Mouse (Mus musculus) layer of hippocampus, postnatal 10 days (tissue): Measurements from ENCODE around the gene Slc9a1. TPM values are rescaled to one million over a fixed set of nuclear protein-coding genes. Genes with fewer than 3 reads are reported as not detected.

Experiments used
- DNase-seq, 2 experiments: peaks; one replicate each; pipeline ENCODE4 v3.0.0; 2021; ENCODE audit warnings: low spot score in 2 of 2
- total RNA-seq, 2 experiments: library from RNA; stranded (reverse); gene quantifications; 2 replicates each; pipeline ENCODE4 v1.2.3; 2021

Gene Slc9a1
- total RNA-seq, 2 experiments from 2014 or later: 45.5 to 47.4 TPM

DNA sequence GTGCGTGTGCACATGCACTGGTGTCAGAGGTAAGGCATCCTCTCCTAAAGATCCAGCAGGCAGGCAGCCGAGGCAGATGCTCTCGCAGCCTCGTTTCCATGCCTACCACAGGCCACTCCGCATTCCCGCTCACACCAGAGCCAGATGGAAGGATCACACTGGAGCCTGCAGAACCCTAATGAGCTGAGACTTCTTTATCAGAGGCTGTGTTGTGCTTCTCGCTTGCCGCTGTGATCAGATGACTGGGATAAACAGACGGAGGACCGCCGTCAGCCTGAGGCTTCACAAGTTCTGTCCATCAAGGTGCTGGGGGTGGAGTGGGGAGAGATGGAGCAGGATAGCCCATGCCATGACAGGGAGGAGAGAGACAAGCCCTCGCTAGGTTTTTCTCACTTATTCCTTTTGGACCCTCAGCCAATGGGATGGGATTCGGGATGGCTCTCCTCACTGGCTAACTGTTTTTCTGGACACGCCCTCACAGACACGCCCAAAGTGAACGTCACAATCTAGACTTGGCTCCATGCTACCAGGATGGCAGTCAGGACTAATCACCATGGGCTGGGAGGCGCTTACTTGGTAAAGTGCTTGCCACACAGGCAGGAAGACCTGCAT is 63.2 kb downstream of the Slc9a1 start:
- DNase-seq: peak; percentile 56

GRCm38 (mm10) chr4:133435921-133436320 is 66.4 kb downstream of the Slc9a1 start:
- DNase-seq: no peak

- DNase-seq: peak in 1 of 2 experiments; percentile 51
Measured at GRCm38 (mm10) chr4:133439460-133440376, 70.2 kb downstream of the Slc9a1 start.

- DNase-seq: no peak
Measured at GRCm38 (mm10) chr4:133440377-133440795, 70.9 kb downstream of the Slc9a1 start.

DNA sequence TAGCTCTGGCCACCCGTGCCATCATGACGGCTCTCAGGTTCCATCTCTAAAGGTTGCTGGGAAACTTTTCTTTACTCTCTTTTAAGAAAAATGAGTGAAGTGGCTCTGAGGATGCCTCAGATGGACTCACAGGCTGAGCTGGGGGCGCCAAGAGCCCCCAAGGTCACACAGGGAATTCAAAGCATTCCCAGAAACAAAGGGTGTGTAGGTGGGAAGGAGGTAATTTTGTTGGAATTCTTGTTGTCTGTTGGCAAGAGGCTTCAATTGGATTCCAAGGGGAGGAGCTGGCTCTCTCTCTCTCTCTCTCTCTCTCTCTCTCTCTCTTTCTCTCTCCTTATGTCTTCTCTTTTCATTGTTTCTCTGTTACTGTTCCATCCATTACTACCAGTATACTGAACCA is 72.7 kb downstream of the Slc9a1 start:
- DNase-seq: no peak

DNA sequence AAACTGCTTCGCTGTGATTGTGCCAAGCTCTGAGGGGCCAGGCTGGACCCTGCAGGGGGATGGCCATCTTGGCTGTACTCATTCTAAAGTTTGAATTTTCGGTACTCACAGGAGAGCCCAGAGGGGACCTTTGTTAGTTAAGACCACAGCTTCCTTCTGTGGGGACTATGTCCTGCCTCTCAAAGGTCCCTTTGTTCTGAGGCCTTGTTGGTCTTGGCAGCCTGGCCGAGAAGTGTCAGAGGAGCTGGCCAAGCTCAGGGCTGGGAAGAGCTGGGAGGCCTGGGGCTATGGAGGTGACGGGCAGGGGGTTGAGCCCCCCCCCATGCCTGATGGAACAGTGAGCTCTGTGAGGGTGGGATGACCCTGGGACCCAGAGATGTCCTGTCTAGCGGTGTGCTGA is 73.6 kb downstream of the Slc9a1 start:
- peak in 1 of 2 experiments; percentile 42 for DNase-seq

- no peak for DNase-seq
Measured at GRCm38 (mm10) chr4:133445727-133446126, 76.2 kb downstream of the Slc9a1 start.

GRCm38 (mm10) chr4:133447366-133447765 is 77.9 kb downstream of the Slc9a1 start:
- no peak for DNase-seq

- no peak for DNase-seq
Measured at GRCm38 (mm10) chr4:133447967-133448366, 78.5 kb downstream of the Slc9a1 start.

GRCm38 (mm10) chr4:133448708-133449388 is 79.3 kb downstream of the Slc9a1 start:
- DNase-seq: no peak

DNA sequence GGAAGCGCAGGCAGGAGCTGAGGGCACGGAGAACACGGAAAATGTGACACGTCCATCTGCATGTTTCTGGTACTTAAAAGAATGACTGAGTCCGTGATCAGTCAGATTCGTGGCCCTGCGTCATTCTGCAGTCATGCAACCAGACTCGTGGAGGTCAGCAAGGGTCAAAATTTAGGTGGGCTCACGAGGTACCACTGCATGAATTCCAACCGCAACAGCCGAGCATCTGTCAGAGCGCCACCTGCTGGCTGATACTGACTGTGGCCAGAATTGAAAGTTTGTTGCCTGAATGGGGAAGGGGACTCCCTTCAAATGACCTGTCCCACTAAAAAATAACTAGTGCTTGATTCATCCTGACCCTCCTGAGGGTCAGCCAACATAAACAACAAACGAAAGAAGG is 80.2 kb downstream of the Slc9a1 start:
- DNase-seq: peak; percentile 60 to 72

DNA sequence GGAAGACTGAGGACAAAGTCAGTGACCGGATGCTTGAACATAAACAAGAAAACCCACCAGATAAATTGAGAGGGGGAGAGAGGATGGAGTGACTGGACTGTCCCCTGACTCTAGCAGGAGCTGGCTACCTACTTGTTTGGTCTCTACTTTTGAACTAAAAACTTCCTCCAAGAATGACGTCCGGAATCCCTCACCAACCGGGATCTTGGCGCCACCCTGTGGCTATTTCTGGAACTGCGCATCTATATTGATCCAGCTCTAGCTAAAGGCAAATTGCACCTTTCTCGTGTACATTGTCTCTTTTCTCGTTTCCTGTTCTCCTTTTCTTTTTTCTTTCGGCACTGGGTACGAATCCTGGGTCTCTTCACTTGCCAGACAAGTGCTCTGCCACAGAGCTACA is 82.0 kb downstream of the Slc9a1 start:
- DNase-seq: peak; percentile 93

DNA sequence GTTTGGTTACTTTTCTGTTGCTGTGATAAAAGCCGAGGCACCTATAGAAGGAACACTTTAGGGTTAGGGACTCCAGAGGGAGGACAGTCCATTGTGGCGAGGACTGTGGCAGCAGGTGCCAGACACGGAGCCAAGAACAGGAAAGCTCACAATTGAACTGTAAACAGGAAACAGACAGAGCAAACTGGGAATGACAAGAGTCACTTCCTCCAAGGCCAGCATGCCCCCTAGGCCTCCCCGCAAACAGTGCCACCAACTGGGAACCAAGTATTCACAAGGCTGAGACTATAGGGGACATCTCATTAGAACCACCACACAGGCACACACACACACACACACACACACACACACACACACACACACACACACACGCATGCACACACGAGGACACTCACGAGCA is 82.9 kb downstream of the Slc9a1 start:
- DNase-seq: no peak

GRCm38 (mm10) chr4:133458044-133458443 is 88.5 kb downstream of the Slc9a1 start:
- no peak for DNase-seq

DNA sequence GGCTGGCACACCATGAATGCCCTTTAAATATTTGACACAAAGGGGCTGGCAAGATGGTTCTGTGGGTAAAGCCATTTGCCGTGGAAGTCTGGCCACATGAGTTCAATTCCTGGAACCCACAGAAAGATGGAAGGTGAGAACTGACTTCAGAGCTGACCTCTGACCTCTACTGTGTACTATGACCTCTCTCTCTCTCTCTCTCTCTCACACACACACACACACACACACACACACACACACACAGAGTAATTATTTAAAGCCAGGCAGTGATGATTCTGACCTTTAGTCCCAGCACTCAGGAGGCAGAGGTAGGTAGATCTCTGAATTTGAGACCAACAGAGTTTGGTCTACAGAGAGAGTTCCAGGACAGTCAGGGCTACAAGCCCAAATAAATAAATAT is 90.5 kb downstream of the Slc9a1 start:
- no peak for DNase-seq

DNA sequence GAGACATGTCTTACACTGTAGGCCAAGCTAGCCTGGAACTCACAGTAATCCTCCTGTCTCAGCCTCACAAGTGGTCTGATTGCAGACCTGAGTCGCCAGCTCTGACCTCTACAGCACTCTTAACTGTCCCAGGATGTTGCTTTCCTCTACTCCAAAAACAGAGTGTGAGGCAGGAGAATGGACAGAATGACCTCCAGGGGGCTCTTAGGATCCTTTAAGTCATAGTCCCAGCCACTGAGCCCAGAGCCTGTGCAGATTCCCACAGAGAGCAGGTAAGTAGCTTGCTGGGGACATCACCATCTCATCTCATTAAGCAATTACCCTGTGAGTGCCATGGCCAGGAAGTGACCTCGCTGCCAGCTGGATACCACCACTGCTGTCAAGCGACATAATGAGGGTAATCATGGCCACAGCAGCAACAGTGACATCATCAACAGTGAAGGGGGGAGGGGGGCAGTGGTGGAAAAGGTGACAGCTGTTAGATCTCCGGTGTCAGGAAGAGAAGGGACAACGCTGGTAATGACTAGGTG is 91.4 kb downstream of the Slc9a1 start:
- DNase-seq: no peak

DNA sequence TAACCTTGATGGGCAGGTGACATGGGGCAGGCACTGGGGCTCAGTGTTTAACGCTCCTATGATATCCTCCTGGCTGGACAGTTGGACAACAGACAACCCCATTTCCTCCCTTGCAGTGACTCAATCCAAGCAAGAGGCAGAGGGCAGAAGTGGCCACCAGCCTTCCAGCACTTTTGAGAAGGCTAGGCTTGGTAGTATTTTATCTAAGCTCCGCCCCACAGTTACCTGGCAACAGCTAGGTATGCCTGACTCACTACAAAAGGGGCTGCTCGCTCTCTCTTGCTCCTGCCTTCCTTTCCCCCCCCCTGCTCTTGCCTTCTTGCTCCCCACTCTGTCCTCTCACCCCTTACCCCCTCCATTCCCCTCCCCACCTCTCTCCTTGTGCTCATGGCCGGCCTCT is 91.9 kb downstream of the Slc9a1 start:
- DNase-seq: no peak

DNA sequence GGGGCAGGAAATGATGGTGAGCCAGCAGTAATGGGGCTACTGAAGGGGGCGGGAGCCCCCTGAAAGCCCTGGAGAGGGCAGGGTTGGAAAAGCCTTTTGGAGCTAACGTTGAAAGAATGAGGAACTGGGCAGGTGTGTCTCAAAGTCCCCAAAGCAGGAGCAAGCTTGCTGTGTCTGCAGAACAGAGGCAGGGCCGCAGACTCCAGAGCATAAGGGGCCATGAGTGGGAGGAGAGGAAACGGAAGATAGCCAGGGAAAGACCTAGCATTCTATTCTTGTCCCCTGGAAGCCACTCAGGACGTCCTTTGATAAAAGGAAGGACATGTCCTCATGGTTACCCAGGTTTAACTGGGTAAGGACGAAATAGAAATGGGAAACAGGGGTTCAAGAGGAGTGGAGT is 93.7 kb downstream of the Slc9a1 start:
- DNase-seq: no peak

DNA sequence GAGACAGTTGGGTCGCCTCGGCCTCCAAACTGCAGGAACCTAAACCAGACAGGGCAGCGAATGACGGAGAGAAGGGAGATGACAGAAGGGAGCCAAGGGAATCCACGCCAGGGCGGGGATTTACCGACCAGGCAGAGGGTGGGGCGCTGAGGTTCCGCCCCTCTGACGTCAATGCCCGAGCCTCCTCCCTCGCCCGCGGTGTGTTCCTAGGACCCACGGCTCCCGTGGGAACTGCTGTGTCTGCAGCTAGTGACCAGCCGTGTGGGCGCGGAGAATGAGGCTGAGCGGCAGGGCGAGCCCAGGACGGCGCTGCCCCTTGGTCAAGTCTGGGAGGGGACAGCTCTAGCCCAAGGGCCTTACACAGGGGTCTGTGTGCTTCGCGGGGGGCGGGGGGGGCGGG is 98.6 kb downstream of the Slc9a1 start:
- peak; percentile 64 to 72 for DNase-seq

DNA sequence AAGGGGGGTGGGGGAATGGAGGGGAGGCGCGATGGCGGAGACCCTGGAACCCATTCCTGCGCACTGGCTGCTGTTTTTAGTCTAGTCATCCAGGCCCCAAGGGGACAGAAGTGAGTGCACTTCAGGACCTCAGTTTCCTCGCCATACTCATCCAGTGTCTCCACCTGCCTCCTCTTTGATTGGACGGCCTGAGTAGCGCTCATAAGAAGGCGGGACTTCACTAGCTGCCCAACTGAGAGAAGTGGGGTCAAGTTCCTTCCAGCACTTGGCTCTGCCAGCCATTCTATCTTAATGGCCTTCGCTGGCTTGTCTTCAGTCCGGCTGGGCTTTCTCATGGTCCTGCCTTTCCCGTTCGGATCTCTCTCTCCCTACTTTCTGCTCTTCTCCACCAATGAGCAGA is 99.6 kb downstream of the Slc9a1 start:
- DNase-seq: no peak

GRCm38 (mm10) chr4:133471135-133471821 is 101.8 kb downstream of the Slc9a1 start:
- DNase-seq: no peak
